9 mouse cellular contexts compared by ENCODE assay signal in genomic region chr12:112877073-112877576, GRCm38 (mm10). TPM values are rescaled to one million over a fixed set of nuclear protein-coding genes. Genes with fewer than 3 reads are reported as not detected.
DNase-seq lines count a peak whose midpoint lies in the region; ATAC-seq and TF ChIP-seq lines count a peak whose summit lies in the region.
"Had no signal": no experiment of that assay in that cellular context is flagged by ENCODE, and none has a peak within 500 bp of the region (broad histone marks: within the 10 kb centered on the region; RNA-seq: fewer than 3 reads in every experiment).

No protein-coding gene starts in this region.

- no peaks in the 10 kb centered on the region for H3K27me3 ChIP-seq in heart, adult 2 months (ENCODE audit: control insufficient read depth, insufficient read depth, low read length)
- peaks cover 89% of the 10 kb centered on the region for H3K27me3 ChIP-seq in E14TG2a.4 (ENCODE audit: insufficient read depth, low read length)
- peaks cover 60% of the 10 kb centered on the region for H3K27me3 ChIP-seq in heart, embryonic 16.5 days (ENCODE audit: control insufficient read depth, insufficient read depth, low read length)
- peaks cover 55% of the 10 kb centered on the region for H3K27me3 ChIP-seq in liver, embryonic 16.5 days (ENCODE audit: control insufficient read depth, insufficient read depth, low read depth, low read length)

- WGBS in heart, adult 2 months, result 7% methylated on average over 17 of the region's 17 CpGs
- 3% methylated on average over 17 of the region's 17 CpGs for WGBS in heart, embryonic 16.5 days
- WGBS in liver, embryonic 16.5 days (ENCODE audit: insufficient replicate concordance), result 3% methylated on average over 17 of the region's 17 CpGs

- H3K4me3 ChIP-seq in heart, adult 2 months, result peak overlapping the region; percentile 43
- H3K4me3 ChIP-seq in E14TG2a.4 (replicated peaks; ENCODE audit: low read length), result peak overlapping the region; percentile 71
- H3K4me3 ChIP-seq in heart, embryonic 16.5 days (ENCODE audit: low read length), result peak overlapping the region; percentile 42
- H3K4me3 ChIP-seq in liver, embryonic 16.5 days (ENCODE audit: low read depth, low read length), result peak overlapping the region; percentile 28

- H3K36me3 ChIP-seq in heart, adult 2 months (ENCODE audit: control insufficient read depth, insufficient read depth, low read length), result no peaks in the 10 kb centered on the region
- no peaks in the 10 kb centered on the region for H3K36me3 ChIP-seq in E14TG2a.4 (ENCODE audit: insufficient read depth, low read length)
- no peaks in the 10 kb centered on the region for H3K36me3 ChIP-seq in heart, embryonic 16.5 days (ENCODE audit: control insufficient read depth, insufficient read depth)
- H3K36me3 ChIP-seq in liver, embryonic 16.5 days (ENCODE audit: control insufficient read depth, insufficient read depth), result no peaks in the 10 kb centered on the region

- H3K27ac ChIP-seq in heart, adult 2 months, result peak overlapping the region; percentile 36; the same call in 1 of the 2 replicates
- 0 out of 2 replicates have a peak overlapping the region, but pooled peaks have one; percentile 10 for H3K27ac ChIP-seq in heart, embryonic 16.5 days (ENCODE audit: low read length)
- H3K27ac ChIP-seq in liver, embryonic 16.5 days (ENCODE audit: low read length), result no peak overlapping the region

- no peak for TF ChIP-seq EP300 in heart, adult 2 months (IDR thresholded peaks at IDR 0.05; ENCODE audit: insufficient read depth, low read depth, low read length)

- no peak for ATAC-seq in heart, embryonic 16.5 days (replicated peaks; ENCODE audit: extremely low read depth, insufficient read depth, low FRiP score)
- ATAC-seq in liver, embryonic 16.5 days (ENCODE audit: low read depth), result no peak
- no peak for ATAC-seq in frontal cortex, adult (ENCODE audit: low TSS enrichment)

- no peak for TF ChIP-seq POLR2A in heart, adult 2 months (IDR thresholded peaks at IDR 0.05; ENCODE audit: insufficient read depth, low read depth, low read length)

- peak overlapping the region; percentile 63 for H3K4me2 ChIP-seq in heart, embryonic 16.5 days (ENCODE audit: low read depth, low read length)
- H3K4me2 ChIP-seq in liver, embryonic 16.5 days (ENCODE audit: low read depth, low read length), result peak overlapping the region; percentile 42

- no peaks in the 10 kb centered on the region for H3K9me3 ChIP-seq in E14TG2a.4 (ENCODE audit: low read length)
- H3K9me3 ChIP-seq in heart, embryonic 16.5 days (replicated peaks; ENCODE audit: control insufficient read depth, low read length), result no peaks in the 10 kb centered on the region
- no peaks in the 10 kb centered on the region for H3K9me3 ChIP-seq in liver, embryonic 16.5 days (replicated peaks; ENCODE audit: control insufficient read depth, low read length)

- peak in 1 of 2 experiments; percentile 35 for DNase-seq in heart, adult 2 months
- DNase-seq in heart, postnatal 4 days, result no peak
- DNase-seq in right cerebral cortex, adult 2 months (ENCODE audit: low spot score in 2 of 2), result no peak
- DNase-seq in gastrocnemius, adult 8-10 months (ENCODE audit: low spot score in 2 of 2), result no peak
- DNase-seq: layer of hippocampus, postnatal 36 days had no signal

- TF ChIP-seq CTCF in heart, adult 2 months (IDR thresholded peaks at IDR 0.05), result no peak
- TF ChIP-seq CTCF in E14TG2a.4 (conservative IDR thresholded peaks at IDR 0.05; ENCODE audit: low read length), result no peak

- intact Hi-C loops in heart, adult 2 months (cut with DNase I), result loop anchor here (1.0 to 10.0 kb wide), 4 partner anchors 17 to 228 kb away; partner anchors contain the start of gene Tex22

- no peaks in the 10 kb centered on the region for H3K79me2 ChIP-seq in heart, adult 2 months (replicated peaks; ENCODE audit: control insufficient read depth, insufficient read depth, low read length)

- peaks cover 28% of the 10 kb centered on the region for H3K4me1 ChIP-seq in heart, adult 2 months (ENCODE audit: control insufficient read depth, insufficient read depth, low read length)
- H3K4me1 ChIP-seq in E14TG2a.4 (replicated peaks; ENCODE audit: low read depth, low read length), result peaks cover 56% of the 10 kb centered on the region
- H3K4me1 ChIP-seq in heart, embryonic 16.5 days (ENCODE audit: control insufficient read depth, insufficient read depth, low read length), result peaks cover 25% of the 10 kb centered on the region
- peaks cover 15% of the 10 kb centered on the region for H3K4me1 ChIP-seq in liver, embryonic 16.5 days (ENCODE audit: control insufficient read depth, low read depth, low read length)

- H3K9ac ChIP-seq in heart, adult 2 months (ENCODE audit: low read depth, low read length), result peak overlapping the region; percentile 40
- peak overlapping the region; percentile 12 for H3K9ac ChIP-seq in heart, embryonic 16.5 days (ENCODE audit: low read length)
- H3K9ac ChIP-seq in liver, embryonic 16.5 days (ENCODE audit: low read depth, low read length), result no peak overlapping the region

RNA-seq across cellular contexts. Expression of gene Gpr132, which starts 9.1 kb away (rescaled TPM):
- total RNA-seq in heart, adult 2 months (2021), result under 1 TPM; 0.29 to 0.36 TPM
- polyA plus RNA-seq in heart, adult 2 months (2012; rRNA removed), result 1.00 and 2.0 TPM in 2 replicates
- under 1 TPM; 0.16 to 0.17 TPM for total RNA-seq in heart, postnatal 4 days (2021)
- 1.4 and 3.6 TPM in 2 replicates for polyA plus RNA-seq in heart, embryonic 16.5 days (2015; fragmentation: Nextera tagmentation; extraction: Ambion mirVana)
- 0.38 and 0.40 TPM in 2 replicates for polyA plus RNA-seq in liver, embryonic 16.5 days (2015; fragmentation: Nextera tagmentation; extraction: Ambion mirVana)
- not detected for total RNA-seq in gastrocnemius, adult 8-10 months (2022)
- total RNA-seq: layer of hippocampus, postnatal 36 days had no signal

RNA-seq across cellular contexts. Expression of gene Cdca4, which starts 47.9 kb away (rescaled TPM):
- total RNA-seq in heart, adult 2 months (2021), result 1 to 10 TPM; 5.3 to 6.6 TPM
- 7.6 and 10.0 TPM in 2 replicates for polyA plus RNA-seq in heart, adult 2 months (2012; rRNA removed)
- total RNA-seq in heart, postnatal 4 days (2021), result 10 to 100 TPM; 25.8 to 26.8 TPM
- polyA plus RNA-seq in heart, embryonic 16.5 days (2015; fragmentation: Nextera tagmentation; extraction: Ambion mirVana), result 44.7 and 53.2 TPM in 2 replicates
- polyA plus RNA-seq in liver, embryonic 16.5 days (2015; fragmentation: Nextera tagmentation; extraction: Ambion mirVana), result 48.9 and 61.7 TPM in 2 replicates
- 1 to 10 TPM; 1.9 to 2.8 (median 2.5) TPM for total RNA-seq in gastrocnemius, adult 8-10 months (2022)

RNA-seq across cellular contexts. Expression of gene Jag2, which starts 52.5 kb away (rescaled TPM):
- total RNA-seq in heart, adult 2 months (2021), result 10 to 100 TPM; 25.4 to 27.4 TPM
- polyA plus RNA-seq in heart, adult 2 months (2012; rRNA removed), result 34.4 and 35.5 TPM in 2 replicates
- 10 to 100 TPM; 29.1 to 29.2 TPM for total RNA-seq in heart, postnatal 4 days (2021)
- polyA plus RNA-seq in heart, embryonic 16.5 days (2015; fragmentation: Nextera tagmentation; extraction: Ambion mirVana), result 4.0 and 5.4 TPM in 2 replicates
- 0.21 and 0.34 TPM in 2 replicates for polyA plus RNA-seq in liver, embryonic 16.5 days (2015; fragmentation: Nextera tagmentation; extraction: Ambion mirVana)
- 10 to 100 TPM; 22.3 to 31.0 (median 26.7) TPM for total RNA-seq in gastrocnemius, adult 8-10 months (2022)
